Mouse (Mus musculus): Measurements from ENCODE around the gene Gm20683.

Gene Gm20683

GRCm38 (mm10) chr17:25792615-25793014, 48.9 kb downstream of the Gm20683 start, which contains the start of gene Fam173a:
TSS of gene Fam173a (minus strand) at chr17:25792901.
- peak; percentile 80 for DNase-seq

GRCm38 (mm10) chr17:25791843-25792527, 49.6 kb downstream of the Gm20683 start:
- DNase-seq: peak; percentile 73

GRCm38 (mm10) chr17:25791320-25791842, 50.2 kb downstream of the Gm20683 start:
- no peak for DNase-seq

DNA sequence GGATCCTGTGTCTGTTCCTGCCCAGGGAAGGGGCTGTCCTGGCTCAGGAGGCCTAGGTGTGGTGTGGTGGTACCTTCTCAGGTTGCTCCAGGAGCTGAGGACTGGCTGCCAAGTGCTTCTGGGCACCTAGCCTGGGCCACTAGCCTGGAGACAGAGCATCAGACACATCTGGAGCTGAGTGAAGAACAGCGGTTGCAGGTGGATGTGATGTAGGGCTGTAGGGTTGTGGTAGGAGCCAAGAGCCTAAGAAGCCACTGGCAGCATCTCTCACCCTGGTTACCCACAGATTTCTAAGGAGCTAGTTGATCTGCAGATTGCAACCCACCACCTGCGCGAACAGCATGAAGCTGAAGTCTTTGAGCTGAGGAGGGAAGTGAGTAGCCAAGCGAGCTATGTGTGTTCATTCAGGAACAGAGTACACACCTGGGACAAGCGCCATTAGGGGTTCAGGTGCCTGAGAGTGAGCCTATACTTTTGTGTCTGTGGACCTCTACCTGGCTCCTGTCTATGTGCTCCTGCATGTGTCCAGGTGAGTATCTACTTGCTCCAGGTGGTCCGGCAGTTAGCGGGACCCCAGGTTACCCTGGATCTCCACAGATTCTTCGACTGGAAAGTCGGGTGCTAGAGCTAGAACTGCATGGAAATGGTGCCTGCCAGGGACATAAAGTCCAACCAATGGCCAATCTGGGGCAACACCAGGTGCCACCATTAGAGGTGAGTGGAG, 54.6 kb downstream of the Gm20683 start:
- no peak for DNase-seq

- DNase-seq: no peak
Observed at GRCm38 (mm10) chr17:25786280-25786679, 55.3 kb downstream of the Gm20683 start, which contains the start of gene Ccdc78. TSS of gene Ccdc78 (plus strand) at chr17:25786580.

DNA sequence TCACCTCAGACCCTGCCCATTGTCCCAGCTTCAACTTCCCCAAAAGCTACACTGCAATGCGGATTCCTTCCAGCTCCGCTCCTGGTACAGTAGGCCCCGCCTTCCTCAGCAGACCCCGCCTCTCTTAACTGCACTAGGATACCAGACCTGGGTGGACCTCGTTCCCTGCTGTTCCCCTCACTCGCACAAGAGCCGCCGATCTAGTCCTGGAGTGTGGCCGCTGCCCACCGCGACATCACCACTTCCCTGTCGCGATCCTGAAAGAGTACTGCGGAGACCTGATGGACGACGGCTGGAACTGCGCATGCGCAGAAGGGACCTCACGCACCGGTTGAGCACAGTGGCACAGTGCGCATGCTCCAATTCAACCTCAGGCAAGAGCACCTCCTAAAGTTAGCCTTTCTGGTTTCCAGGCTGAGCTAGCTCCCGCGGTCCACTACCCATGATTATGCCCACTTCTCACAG, 56.2 kb downstream of the Gm20683 start, which contains the start of gene Haghl:
Haghl (minus strand) TSS at position 393 of the 465 bp plus-strand sequence.
- peak; percentile 96 for DNase-seq

Measured in kidney, adult 11 months (tissue).